Mouse (Mus musculus) ES-E14 (cell line): ENCODE results near the gene Gpc6. TPM values are rescaled to one million over a fixed set of nuclear protein-coding genes. Genes with fewer than 3 reads are reported as not detected.

Experiments used
- DNase-seq: peaks from one replicate; pipeline ENCODE4 v3.0.0-alpha.2; 2013; ENCODE audit warnings: low read depth, low spot score
- H3K27ac ChIP-seq: 2 replicates; pipeline ENCODE4 v1.5.1; 2012; ENCODE audit warnings: low read depth, mild to moderate bottlenecking, low read length, moderate library complexity, mixed read lengths; ENCODE audit not compliant: poor library complexity, insufficient read depth, severe bottlenecking
- H3K36me3 ChIP-seq: 2 replicates; pipeline ENCODE4 v1.6.1; 2012; ENCODE audit warnings: mild to moderate bottlenecking, low read length, moderate library complexity, mixed read lengths; ENCODE audit not compliant: control insufficient read depth, poor library complexity, insufficient read depth, severe bottlenecking
- H3K4me1 ChIP-seq, 2 experiments: fragments of 150-350 bp in 1 of 2; sonication (generic) in 1 of 2; 2 replicates each; pipeline ENCODE4 v1.6.1; 2012; ENCODE audit warnings: low read length in 2 of 2, mild to moderate bottlenecking in 1 of 2, mixed read lengths in 1 of 2; ENCODE audit not compliant: control insufficient read depth in 2 of 2, insufficient read depth in 2 of 2, poor library complexity in 1 of 2
- H3K4me3 ChIP-seq, 2 experiments: fragments of 150-350 bp in 1 of 2; sonication (generic) in 1 of 2; 2 replicates each; pipeline ENCODE4 v1.5.1; 2012; ENCODE audit warnings: low read length in 2 of 2, low read depth in 1 of 2, mild to moderate bottlenecking in 1 of 2, mixed read lengths in 1 of 2; ENCODE audit not compliant: insufficient read depth in 1 of 2, poor library complexity in 1 of 2, severe bottlenecking in 1 of 2
- H3K9ac ChIP-seq: 2 replicates; pipeline ENCODE4 v1.6.1; 2012; ENCODE audit warnings: low read depth, mild to moderate bottlenecking, low read length, mixed read lengths; ENCODE audit not compliant: poor library complexity, insufficient read depth, severe bottlenecking
- H3K9me3 ChIP-seq: fragments of 150-350 bp; sonication (generic); 2 replicates; pipeline ENCODE4 v1.6.1; 2012; ENCODE audit warnings: low read depth, mild to moderate bottlenecking, low read length; ENCODE audit not compliant: control insufficient read depth, insufficient read depth
- CHD2 ChIP-seq: IDR thresholded peaks from 2 replicates; pipeline ENCODE4 v1.6.1; 2014; ENCODE audit warnings: mild to moderate bottlenecking, low read depth, low read length, inconsistent platforms
- HCFC1 ChIP-seq: IDR thresholded peaks from 2 replicates; pipeline ENCODE4 v1.6.1; 2012; ENCODE audit warnings: low read length, inconsistent platforms, borderline replicate concordance; ENCODE audit not compliant: insufficient read depth
- MAFK ChIP-seq: IDR thresholded peaks from 2 replicates; pipeline ENCODE4 v1.6.1; 2014; ENCODE audit warnings: mild to moderate bottlenecking, low read depth, low read length, inconsistent platforms; ENCODE audit not compliant: insufficient read depth
- ZC3H11A ChIP-seq: IDR thresholded peaks from 2 replicates; pipeline ENCODE4 v1.6.1; 2012; ENCODE audit warnings: low read depth, mild to moderate bottlenecking, inconsistent platforms, low read length, borderline replicate concordance
- ZNF384 ChIP-seq: IDR thresholded peaks from 2 replicates; pipeline ENCODE4 v1.6.1; 2012; ENCODE audit warnings: low read depth, low read length, inconsistent platforms
- in situ Hi-C, 2 experiments: fragments of 600-800 bp; cut with MboI; formaldehyde crosslinking; loops; one replicate each; pipeline ENCODE4 v1.15.1; 2025; ENCODE audit warnings: low sequenced_read_pairs in 2 of 2, inconsistent platforms in 1 of 2; ENCODE audit not compliant: unreplicated experiment in 2 of 2
- total RNA-seq: library from RNA; depleted of rRNA; stranded (reverse); fragments of 300-350 nt; gene quantifications from 2 replicates; pipeline ENCODE4 v1.2.3, GENCODE M21; 2012

Gene Gpc6
- total RNA-seq, 1 experiment, result 3.2 TPM

DNA sequence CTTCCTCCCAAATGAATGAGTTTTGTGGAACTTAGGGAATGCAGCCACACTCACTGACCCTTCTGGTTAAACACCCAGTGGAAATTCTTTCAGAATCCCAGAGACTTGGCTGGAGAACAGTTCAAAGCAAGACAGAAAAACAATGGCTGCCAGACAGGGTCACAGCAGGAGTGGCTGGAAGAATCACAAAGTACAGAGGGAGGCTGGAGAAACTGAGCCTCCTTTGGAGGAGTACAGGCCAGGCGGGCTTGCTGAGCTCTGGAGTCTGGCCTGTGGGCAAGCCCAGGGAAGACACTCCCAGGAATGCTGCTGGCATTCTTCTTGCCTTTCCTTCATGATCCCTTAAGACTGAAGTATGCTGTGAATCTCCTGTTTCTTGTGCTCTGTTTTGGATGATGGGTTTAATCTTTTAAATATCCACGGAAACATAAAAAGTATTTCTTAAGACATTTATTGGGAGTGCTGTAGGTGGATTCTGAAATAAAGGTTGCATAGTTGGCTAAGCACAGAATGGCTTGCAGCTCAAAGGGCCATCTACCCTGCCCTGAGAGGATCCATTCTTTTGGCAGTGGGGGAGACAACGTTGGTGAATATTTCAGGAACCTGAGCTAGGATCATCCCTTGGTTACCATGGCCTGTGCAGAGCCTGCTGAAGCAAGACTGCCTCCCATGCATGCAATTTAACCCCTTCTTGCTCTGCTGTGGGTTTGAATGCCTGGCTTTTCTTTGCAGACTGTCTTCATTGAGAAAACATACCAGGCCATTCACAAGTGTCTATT is 342.9 kb downstream of the Gpc6 start:
- DNase-seq, result peak; percentile 37
- TF ChIP-seq ZC3H11A (no peak), ZNF384 (no peak), CHD2 (no peak), MAFK (no peak), HCFC1 (no peak)
- Histone ChIP-seq H3K27ac (no peak overlapping the region), H3K36me3 (no peaks in the 10 kb centered on the region), H3K9me3 (no peaks in the 10 kb centered on the region), H3K4me3 (no peak overlapping the region), H3K9ac (no peak overlapping the region), H3K4me1 (no peaks in the 10 kb centered on the region)
- in situ Hi-C loops, result no loop called here

DNA sequence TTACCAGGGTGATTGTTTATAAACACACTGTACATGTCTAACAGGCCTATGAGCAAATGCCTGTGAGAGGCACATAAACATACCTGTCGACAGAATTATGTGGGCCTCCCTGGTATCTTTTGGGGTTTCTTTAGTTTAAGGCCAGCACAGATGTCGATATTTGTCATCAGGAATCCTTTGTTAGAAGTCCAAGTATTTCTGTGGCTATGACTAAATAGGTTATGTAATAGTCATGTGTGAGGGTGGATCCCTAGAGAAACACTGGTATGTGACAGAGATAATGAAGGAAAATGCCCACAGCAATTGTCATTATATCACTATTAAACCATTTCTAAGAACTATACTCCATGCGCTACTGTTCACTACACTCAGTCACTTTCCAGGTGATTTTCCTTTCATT is 358.5 kb downstream of the Gpc6 start:
- H3K36me3 ChIP-seq, result no peaks in the 10 kb centered on the region

GRCm38 (mm10) chr14:117293746-117294145 is 368.6 kb downstream of the Gpc6 start:
- in situ Hi-C loops, result no loop called here
- no peak for DNase-seq
- no peak for TF ChIP-seq ZNF384

More for the DNA sequence above, 358.5 kb downstream of the Gpc6 start:
- no peak for DNase-seq
- Histone ChIP-seq H3K27ac (no peak overlapping the region), H3K4me1 (no peaks in the 10 kb centered on the region), H3K9ac (no peak overlapping the region), H3K4me3 (no peak overlapping the region), H3K9me3 (peaks cover 2% of the 10 kb centered on the region)
- TF ChIP-seq ZNF384 (no peak), HCFC1 (no peak), MAFK (no peak), ZC3H11A (no peak), CHD2 (no peak)
- in situ Hi-C loops, result no loop called here

DNA sequence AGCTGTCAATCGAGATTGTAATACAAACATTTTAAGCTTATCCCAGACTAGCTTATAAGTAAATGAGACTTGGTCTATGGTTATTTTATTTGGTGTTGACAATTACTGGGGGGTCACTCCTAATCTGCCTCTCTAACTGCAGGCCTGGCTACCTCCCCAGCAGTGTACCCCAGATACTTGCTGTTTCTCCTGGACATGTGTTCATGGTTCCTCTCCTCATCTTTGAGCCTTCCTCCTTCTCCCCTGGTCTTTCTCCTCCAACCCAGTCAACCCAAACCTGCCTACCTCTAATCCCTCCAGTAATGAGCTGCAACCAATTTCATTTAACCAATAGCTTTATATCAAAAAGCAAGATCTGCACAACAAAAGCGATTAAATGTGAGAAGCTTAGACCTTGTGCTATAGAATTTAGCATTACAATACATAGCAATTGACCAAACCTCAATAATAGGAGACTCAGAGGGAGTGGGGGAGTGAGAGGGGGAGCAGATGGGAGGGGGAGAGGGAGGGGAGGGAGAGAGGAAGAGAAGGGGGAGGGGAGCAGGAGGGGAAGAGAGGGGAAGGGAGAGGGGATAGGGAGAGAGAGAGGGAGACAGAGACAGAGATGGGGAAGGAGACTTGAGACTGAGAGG is 371.2 kb downstream of the Gpc6 start:
- Histone ChIP-seq H3K9ac (no peak overlapping the region), H3K4me1 (no peaks in the 10 kb centered on the region), H3K9me3 (peaks cover 9% of the 10 kb centered on the region), H3K4me3 (no peak overlapping the region), H3K27ac (no peak overlapping the region), H3K36me3 (no peaks in the 10 kb centered on the region)
- in situ Hi-C loops, result no loop called here
- no peak for DNase-seq
- no peak for TF ChIP-seq ZNF384
- no peak for TF ChIP-seq HCFC1
- TF ChIP-seq MAFK, result no peak
- no peak for TF ChIP-seq CHD2
- no peak for TF ChIP-seq ZC3H11A

More at GRCm38 (mm10) chr14:117293746-117294145, 368.6 kb downstream of the Gpc6 start:
- H3K4me3 ChIP-seq, result no peak overlapping the region
- no peak overlapping the region for H3K9ac ChIP-seq
- H3K36me3 ChIP-seq, result no peaks in the 10 kb centered on the region
- no peaks in the 10 kb centered on the region for H3K4me1 ChIP-seq
- no peak overlapping the region for H3K27ac ChIP-seq
- peaks cover 9% of the 10 kb centered on the region for H3K9me3 ChIP-seq

- H3K9me3 ChIP-seq, result no peaks in the 10 kb centered on the region
- no peak for TF ChIP-seq CHD2
- TF ChIP-seq HCFC1, result no peak
- no peak for TF ChIP-seq ZNF384
- TF ChIP-seq ZC3H11A, result no peak
- no peak for TF ChIP-seq MAFK
- H3K4me1 ChIP-seq, result no peaks in the 10 kb centered on the region
- no peak overlapping the region for H3K9ac ChIP-seq
- H3K4me3 ChIP-seq, result no peak overlapping the region
- no peak for DNase-seq
- no peak overlapping the region for H3K27ac ChIP-seq
- in situ Hi-C loops, result no loop called here
- H3K36me3 ChIP-seq, result no peaks in the 10 kb centered on the region
These were observed 375.9 kb downstream of the Gpc6 start for GRCm38 (mm10) chr14:117301019-117301418.
